Mouse (Mus musculus) urinary bladder, postnatal 14 days (tissue): ENCODE results near the gene Ndufs1.
A peak's percentile ranks its signal among the peaks of the same experiment; 100 is the strongest.
"Not testable (repeated sequence)": the region's sequence is repeated elsewhere in the genome, so short reads cannot be mapped to it uniquely, and the experiment has no call there.

Source experiments
- DNase-seq: peaks from one replicate; pipeline ENCODE4 v3.0.0; 2021; ENCODE audit warnings: low spot score

The Ndufs1 gene

GRCm38 (mm10) chr1:63176604-63177421 lies at the start of gene Ndufs1, which contains the start of gene Eef1b2:
Ndufs1 (minus strand) TSS chr1:63176833.
Eef1b2 (plus strand) TSS chr1:63176825.
- DNase-seq = peak; percentile 98

GRCm38 (mm10) chr1:63225890-63226289 lies 49.3 kb upstream of the Ndufs1 start:
- no peak for DNase-seq

GRCm38 (mm10) chr1:63225009-63225408 lies 48.4 kb upstream of the Ndufs1 start:
- DNase-seq = no peak

- DNase-seq = no peak
Observed at GRCm38 (mm10) chr1:63219277-63219676, 42.6 kb upstream of the Ndufs1 start.

- no peak for DNase-seq
Observed at GRCm38 (mm10) chr1:63214631-63215030, 38.0 kb upstream of the Ndufs1 start.

GRCm38 (mm10) chr1:63214271-63214558 lies 37.6 kb upstream of the Ndufs1 start, which contains the start of gene Gpr1:
Gpr1 (minus strand) TSS chr1:63214543.
- no peak for DNase-seq

GRCm38 (mm10) chr1:63213478-63214270 lies 37.0 kb upstream of the Ndufs1 start:
- DNase-seq = no peak

GRCm38 (mm10) chr1:63209861-63210529 lies 33.4 kb upstream of the Ndufs1 start:
- DNase-seq = no peak

- no peak for DNase-seq
Observed at GRCm38 (mm10) chr1:63207607-63208006, 31.0 kb upstream of the Ndufs1 start.

- DNase-seq = no peak
Observed at GRCm38 (mm10) chr1:63204660-63205394, 28.2 kb upstream of the Ndufs1 start.

GRCm38 (mm10) chr1:63203950-63204659 lies 27.5 kb upstream of the Ndufs1 start:
- no peak for DNase-seq

- DNase-seq = no peak
Observed at GRCm38 (mm10) chr1:63203471-63203870, 26.8 kb upstream of the Ndufs1 start.

GRCm38 (mm10) chr1:63201672-63202071 lies 25.0 kb upstream of the Ndufs1 start:
- no peak for DNase-seq

GRCm38 (mm10) chr1:63200322-63200721 lies 23.7 kb upstream of the Ndufs1 start:
- no peak for DNase-seq

- DNase-seq = no peak
Observed at GRCm38 (mm10) chr1:63199387-63199786, 22.8 kb upstream of the Ndufs1 start.

GRCm38 (mm10) chr1:63195848-63196512 lies 19.3 kb upstream of the Ndufs1 start:
- no peak for DNase-seq

GRCm38 (mm10) chr1:63192306-63193065 lies 15.9 kb upstream of the Ndufs1 start:
- no peak for DNase-seq

GRCm38 (mm10) chr1:63190851-63191250 lies 14.2 kb upstream of the Ndufs1 start:
- DNase-seq = no peak

- DNase-seq = no peak
Observed at GRCm38 (mm10) chr1:63188536-63188935, 11.9 kb upstream of the Ndufs1 start.

GRCm38 (mm10) chr1:63185430-63185829 lies 8.8 kb upstream of the Ndufs1 start:
- not testable (repeated sequence) for DNase-seq
